Mouse (Mus musculus) brown adipose tissue, adult 24 weeks (tissue): ENCODE measurements at regions not wholly inside any gene's neighbourhood (a gene's known extent, or its start where the extent isn't known, plus 50 kb on each side); places are given as distances from the start of the nearest gene placed in this dataset.

Experiments used
- H3K27ac ChIP-seq: fragments of 200-500 bp; replicated peaks from 2 replicates; pipeline ENCODE4 v1.5.1; 2012; ENCODE audit warnings: low read depth, mild to moderate bottlenecking, low read length
- H3K4me1 ChIP-seq: fragments of 200-500 bp; 2 replicates; pipeline ENCODE4 v1.6.1; 2012; ENCODE audit warnings: low read length, mixed read lengths; ENCODE audit not compliant: control insufficient read depth, insufficient read depth, insufficient read length
- H3K4me3 ChIP-seq: fragments of 200-500 bp; 2 replicates; pipeline ENCODE4 v1.5.1; 2012; ENCODE audit warnings: low read depth, mild to moderate bottlenecking, low read length, moderate library complexity; ENCODE audit not compliant: insufficient read depth

DNA sequence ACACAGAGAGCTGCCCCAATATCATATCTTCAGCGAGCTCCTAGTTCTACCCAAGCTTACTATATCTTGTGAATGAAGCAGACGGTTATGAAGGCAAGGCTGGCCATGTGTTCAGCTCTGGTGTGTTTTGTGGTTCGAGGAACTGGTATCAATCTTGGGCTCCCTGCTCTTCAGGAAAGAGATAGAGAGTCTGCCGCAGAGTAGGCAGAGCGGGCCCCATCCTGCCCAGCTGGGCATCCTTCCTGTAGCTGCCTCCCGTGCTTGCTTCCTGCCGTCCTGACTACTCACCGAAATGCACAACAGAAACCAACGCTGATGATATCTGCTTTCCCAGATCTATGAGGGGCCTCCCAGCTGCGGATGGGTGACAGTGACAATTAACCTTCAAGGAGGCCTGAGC is 60.3 kb downstream of the Snrpe start:
- Histone ChIP-seq H3K4me1 (no peaks in the 10 kb centered on the region), H3K27ac (no peak overlapping the region), H3K4me3 (no peak overlapping the region)

DNA sequence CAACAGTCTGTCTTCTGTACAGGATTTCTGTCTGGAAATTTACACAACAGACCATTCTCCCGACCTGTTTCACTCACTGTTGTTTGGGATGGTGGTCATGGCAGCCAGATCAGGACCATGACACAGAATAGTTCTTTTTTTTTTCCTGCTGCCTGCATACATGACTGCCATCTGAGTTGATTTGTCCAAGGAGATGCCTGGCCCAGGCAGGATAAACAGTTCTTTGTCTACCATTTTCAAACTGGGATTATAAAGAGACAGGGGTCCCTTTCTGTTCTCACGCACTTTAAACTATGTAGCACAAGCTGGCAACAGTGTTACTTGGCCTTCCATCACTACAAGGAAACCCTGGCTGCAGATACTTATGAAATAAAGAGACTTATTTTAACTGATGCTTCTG is 61.1 kb downstream of the Snrpe start:
- no peak overlapping the region for H3K4me3 ChIP-seq
- no peaks in the 10 kb centered on the region for H3K4me1 ChIP-seq
- no peak overlapping the region for H3K27ac ChIP-seq

DNA sequence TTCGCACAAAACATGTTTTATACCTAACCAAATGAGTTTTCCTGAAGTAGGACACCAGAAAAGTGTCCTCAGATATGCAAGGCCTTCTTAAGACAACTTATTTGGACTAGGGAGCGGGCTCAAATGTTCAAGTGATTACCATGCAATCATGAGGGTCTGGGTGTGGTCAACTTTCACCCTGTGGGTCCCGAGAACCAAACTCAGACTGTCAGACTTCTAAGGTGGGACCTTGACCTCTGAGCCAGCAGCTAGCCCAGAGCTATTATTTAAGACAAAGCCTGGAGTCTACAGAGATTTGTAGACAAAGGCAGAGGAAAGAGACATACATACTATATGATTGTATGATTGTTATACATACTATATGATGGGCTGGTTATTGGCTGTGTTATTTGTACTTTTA is 62.5 kb downstream of the Snrpe start:
- Histone ChIP-seq H3K4me3 (no peak overlapping the region), H3K27ac (no peak overlapping the region), H3K4me1 (no peaks in the 10 kb centered on the region)

DNA sequence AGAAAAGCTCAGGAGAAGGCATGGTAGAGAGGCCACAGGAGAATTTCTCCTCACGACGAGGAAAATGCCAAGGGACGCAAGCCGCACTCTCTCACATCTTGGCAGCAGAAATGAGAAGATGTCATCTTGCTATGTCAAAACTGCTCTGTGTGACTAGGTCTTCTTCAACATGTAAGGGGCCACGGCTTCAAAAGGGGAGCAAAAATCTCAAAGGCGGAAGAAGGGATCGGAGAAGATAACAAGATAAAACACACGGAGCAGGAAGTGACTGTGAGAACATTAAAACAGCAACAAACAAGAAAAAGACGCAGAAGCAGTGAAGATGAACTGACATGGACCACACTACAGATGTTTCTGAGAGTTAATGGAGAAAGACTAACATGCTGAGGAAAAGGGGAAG is 65.1 kb downstream of the Snrpe start:
- H3K27ac ChIP-seq, result no peak overlapping the region
- H3K4me1 ChIP-seq, result no peaks in the 10 kb centered on the region
- no peak overlapping the region for H3K4me3 ChIP-seq

DNA sequence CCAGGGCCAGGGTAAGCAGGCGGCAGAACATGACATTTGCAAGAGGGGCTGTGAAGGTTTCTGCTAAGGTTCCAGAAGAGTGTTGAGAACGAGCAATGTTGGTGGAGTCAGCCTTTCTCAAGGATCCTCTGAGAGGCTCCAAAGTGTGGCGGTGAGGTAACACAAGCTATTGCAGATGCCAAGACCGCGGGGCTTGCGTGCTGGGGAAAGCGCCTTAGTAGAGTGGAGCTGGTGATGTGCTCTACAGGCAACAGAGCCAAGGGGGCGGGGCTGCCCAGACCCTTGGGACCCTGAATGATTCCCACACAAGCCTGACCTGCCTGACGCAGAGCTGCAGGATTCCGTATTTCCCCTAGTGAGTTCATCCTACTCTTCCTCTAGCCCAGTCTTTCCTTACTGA is 66.3 kb downstream of the Snrpe start:
- no peak overlapping the region for H3K4me3 ChIP-seq
- H3K27ac ChIP-seq, result no peak overlapping the region
- H3K4me1 ChIP-seq, result no peaks in the 10 kb centered on the region

DNA sequence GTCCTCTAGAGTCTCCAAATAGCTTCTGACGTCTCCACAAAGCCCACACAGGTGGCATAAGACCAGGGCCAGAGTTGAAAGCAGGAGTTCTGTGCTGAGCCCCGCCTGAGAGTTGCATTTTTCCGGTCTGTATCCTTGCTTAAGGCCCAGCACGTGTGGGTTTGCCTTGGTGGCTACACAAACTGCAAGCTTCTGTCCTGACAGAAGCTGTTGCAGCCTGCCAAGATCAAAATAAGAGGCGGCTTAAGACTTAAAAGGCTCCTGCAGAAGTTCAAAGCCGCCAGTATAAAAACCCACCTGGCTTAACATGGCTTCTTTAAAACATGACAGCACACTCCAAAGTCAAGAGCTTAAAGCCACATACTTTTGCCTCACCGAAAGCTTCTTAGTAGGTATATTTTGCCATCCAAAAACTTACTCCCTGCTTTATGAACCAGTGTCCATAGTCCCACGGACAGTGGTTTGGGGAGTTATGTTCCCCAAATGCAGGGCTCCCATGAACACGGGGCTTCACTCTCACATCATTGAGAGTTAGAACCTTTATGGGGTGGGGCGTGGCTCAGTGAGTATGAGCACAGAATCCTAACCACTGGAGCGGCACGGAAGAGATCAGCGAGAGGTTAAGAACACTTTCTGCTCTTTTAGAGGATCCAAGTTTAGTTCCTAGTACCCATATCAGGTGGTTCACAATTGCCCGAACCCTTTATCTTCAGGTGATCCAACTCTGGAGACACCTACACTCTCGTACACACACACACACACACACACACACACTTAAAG is 67.9 kb downstream of the Snrpe start:
- Histone ChIP-seq H3K27ac (no peak overlapping the region), H3K4me3 (no peak overlapping the region), H3K4me1 (no peaks in the 10 kb centered on the region)

DNA sequence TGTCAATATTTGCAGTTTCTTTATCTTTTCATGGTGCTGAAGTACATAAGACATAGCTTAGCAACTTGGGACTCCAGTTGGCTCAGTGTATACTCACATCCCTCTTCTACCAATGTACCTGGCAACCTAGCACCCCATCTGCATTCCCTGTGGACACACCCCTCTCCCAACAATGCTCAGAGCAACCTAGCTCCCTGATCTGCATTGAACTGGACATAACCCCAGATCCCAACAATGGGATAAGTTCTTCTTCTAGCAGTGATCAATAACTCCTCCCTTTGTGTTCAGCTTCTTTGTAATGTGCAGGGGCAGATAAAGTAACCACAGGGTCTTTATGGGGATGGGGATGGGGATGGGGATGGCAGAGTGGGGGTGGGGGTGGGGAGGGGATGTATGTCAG is 79.4 kb downstream of the Snrpe start:
- Histone ChIP-seq H3K27ac (no peak overlapping the region), H3K4me3 (no peak overlapping the region), H3K4me1 (no peaks in the 10 kb centered on the region)

DNA sequence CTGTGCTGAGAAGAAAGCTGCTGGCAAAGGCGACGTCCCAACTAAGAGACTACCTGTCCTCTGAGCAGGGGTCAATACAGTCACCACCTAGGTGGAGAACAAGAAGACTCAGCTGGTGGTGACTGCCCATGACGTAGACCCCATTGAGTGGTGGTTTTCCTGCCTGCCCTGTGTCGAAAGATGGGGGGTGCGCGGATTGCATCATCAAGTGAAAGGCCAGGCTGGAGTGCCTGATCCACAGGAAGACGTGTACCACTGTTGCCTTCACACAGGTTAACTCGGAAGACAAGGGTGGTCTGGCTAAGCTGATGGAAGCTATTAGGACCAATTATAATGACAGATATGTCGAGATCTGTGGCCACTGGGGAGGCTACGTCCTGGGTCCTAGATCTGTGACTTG is 80.3 kb downstream of the Snrpe start:
- H3K27ac ChIP-seq, result no peak overlapping the region
- H3K4me3 ChIP-seq, result no peak overlapping the region
- H3K4me1 ChIP-seq, result no peaks in the 10 kb centered on the region

DNA sequence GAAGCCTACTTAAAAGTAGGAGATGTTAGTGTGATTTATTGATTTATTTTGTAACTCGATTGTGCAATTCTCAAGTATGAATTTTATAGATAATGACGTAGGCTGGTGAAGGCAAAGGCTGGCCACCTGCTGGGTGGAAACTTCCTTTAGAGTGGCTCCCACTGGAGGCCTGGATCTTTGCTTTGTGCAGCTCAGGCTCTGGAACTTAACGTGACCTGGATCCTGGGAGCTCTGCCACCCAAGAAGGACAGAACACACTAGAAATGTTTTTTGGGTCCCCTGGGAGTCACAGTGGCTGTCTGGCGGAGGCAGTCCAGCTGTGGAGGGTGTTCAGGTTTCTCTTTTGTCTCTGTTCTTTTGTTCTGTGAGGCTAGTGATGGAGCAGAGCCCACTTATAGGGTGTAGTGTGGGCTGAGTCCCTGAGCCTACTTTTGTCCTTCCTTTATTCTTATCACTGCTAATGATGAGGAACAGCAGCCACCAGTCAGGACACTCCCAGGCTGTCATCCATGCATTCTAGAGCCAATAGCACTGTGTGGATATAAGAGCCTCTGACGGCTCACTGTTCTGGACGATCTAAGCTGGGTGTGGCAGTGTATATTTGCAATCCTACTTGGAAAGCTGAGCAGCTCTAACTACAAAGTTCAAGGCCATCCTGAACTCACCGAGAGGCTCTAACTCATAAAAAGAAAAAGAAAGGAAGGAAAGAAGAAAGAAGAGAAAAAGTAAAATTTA is 82.3 kb downstream of the Snrpe start:
- Histone ChIP-seq H3K27ac (no peak overlapping the region), H3K4me3 (no peak overlapping the region), H3K4me1 (no peaks in the 10 kb centered on the region)

DNA sequence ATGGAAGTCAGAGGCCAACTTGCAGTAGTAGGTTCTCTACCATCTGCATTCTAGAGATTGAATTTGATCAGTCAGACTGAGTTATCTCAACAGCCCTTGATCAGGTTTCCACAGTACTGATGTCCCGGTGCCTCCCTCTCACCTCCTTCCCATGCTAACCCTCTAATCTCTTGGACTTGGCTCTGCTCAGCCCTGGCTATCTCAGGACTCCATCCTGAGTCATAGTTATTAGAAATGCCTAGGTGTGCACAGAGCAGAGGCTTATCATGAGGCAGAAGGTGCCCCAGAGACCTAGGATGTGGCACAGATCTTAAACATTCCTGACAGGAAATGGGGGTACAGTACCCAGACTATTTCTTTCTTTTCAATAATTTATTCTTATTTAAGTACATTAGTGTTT is 87.3 kb downstream of the Snrpe start:
- H3K4me3 ChIP-seq, result no peak overlapping the region

DNA sequence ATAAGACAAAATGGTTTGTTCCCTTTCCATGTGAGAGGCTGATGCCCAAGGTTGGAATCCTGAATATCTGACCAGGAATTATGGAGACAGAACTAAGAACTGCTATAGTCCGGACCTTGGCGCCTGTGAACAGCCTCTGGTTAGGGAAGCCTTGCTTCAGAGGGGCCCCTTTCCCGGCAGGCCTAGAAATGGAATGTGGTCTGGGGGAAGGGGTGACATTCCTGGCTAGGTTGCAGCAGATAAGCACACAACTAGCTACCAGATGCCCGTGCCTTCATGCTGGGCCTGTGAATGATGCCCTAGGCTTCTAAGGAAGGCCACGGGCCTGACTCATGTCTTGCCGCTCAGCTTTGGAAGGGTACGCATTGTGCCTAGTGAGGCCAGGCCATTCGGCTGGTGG is 89.4 kb downstream of the Snrpe start:
- H3K4me3 ChIP-seq, result no peak overlapping the region
- no peaks in the 10 kb centered on the region for H3K4me1 ChIP-seq
- H3K27ac ChIP-seq, result no peak overlapping the region

More for the DNA sequence above, 87.3 kb downstream of the Snrpe start:
- Histone ChIP-seq H3K27ac (no peak overlapping the region), H3K4me1 (no peaks in the 10 kb centered on the region)

DNA sequence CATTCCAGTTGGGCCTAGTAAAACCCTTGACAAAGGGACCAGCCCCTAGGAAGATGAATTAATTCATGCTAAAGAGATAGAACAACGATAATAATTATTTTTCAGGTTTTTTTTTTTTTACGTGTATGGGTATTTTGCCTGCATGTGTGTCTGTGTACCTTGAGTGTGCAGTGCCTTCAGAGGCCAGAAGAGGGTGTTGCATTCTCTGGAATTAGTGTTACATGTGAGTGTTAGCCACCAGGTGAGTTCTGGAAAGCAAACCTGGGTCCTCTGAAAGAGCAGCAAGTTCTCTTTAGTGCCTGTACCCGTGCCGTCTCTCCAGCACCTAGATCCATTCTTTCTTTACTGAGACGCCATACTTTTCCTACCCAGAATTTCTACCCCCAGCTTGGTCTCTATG is 92.8 kb upstream of the Sox13 start:
- Histone ChIP-seq H3K4me1 (no peaks in the 10 kb centered on the region), H3K4me3 (no peak overlapping the region), H3K27ac (no peak overlapping the region)

DNA sequence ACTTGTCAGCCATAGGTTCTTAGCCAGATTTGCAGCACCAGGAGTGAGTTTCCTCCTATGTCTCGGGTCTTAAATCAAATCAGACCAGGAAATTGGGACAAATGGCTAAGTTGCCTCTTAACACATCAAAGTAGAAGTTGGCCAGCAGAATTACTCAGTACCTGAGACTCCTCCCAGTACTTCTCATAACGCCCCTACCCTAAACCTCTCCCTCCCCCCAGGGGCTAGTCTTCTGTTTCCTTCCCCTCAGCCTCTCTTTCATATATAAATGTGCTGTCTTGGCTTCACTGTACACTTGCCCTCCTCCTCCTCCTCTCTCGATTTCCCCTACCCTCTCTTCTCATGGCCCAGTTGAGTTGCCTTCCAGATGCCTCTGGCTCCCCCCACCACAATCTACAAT is 79.9 kb upstream of the Sox13 start:
- H3K27ac ChIP-seq, result no peak overlapping the region
- no peak overlapping the region for H3K4me3 ChIP-seq
- H3K4me1 ChIP-seq, result no peaks in the 10 kb centered on the region

DNA sequence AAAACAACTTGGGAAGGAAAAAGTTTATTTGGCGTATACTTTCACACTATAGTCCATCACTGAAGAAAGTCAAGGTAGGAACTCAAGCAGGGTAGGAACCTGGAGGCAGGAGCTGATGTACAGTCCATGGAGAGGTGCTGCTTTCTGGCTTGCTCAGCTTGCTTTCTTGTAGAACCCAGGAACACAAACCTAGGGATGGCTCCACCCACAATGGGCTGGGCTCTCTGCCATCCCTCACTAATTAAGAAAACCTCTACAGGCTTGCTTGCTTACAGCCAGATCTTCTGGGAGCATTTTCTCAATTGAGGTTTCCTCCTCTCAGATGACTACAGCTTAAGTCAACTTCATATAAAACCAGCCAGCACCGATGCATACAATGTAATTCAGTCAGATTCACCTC is 79.2 kb upstream of the Sox13 start:
- H3K4me3 ChIP-seq, result no peak overlapping the region
- no peak overlapping the region for H3K27ac ChIP-seq
- no peaks in the 10 kb centered on the region for H3K4me1 ChIP-seq

DNA sequence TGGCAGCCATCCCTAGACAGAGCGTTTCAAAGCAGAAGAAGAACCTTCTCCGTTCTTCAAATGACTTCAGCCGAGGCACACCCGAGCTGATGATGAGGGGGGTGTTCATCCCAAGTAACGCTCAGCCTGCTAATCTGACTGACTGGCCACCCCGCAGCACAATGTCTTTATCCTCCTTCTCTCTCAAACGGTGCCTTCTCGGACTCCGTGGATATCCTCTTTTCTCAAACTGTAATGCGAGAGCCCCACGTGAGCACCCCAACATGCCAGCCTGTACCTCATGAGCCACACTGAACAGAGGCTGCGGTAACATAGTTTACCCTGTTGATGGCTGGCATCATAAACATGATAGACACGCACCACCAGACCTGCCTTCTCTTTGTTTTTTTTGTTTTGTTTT is 76.8 kb upstream of the Sox13 start:
- Histone ChIP-seq H3K4me1 (no peaks in the 10 kb centered on the region), H3K4me3 (no peak overlapping the region), H3K27ac (no peak overlapping the region)
